ENCODE assay signal across 10 mouse cellular contexts in the genomic region with DNA sequence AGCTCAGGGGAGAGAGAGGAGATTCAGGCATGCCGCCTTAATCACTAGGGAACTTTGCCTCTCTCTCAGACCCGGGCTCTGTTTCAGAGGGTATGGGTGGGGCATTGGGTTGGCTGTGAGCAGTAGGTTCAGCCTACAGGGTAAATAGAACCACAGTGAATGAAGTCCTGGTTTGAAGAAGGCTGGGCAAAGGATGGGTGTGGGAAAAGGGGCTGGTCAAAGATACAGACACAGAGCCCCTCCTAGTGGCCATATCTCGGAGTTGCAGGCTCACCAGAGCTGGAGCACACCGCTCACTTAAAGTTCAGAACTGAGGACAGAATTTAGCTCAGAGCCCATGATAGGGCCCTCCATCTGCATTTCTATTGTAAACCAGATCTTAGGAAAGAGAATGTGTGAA. TPM values are rescaled to one million over a fixed set of nuclear protein-coding genes. Genes with fewer than 3 reads are reported as not detected.
DNase-seq lines count a peak whose midpoint lies in the region; ATAC-seq lines count a peak whose summit lies in the region.
"Had no signal": no experiment of that assay in that cellular context is flagged by ENCODE, and none has a peak within 500 bp of the region (broad histone marks: within the 10 kb centered on the region; RNA-seq: fewer than 3 reads in every experiment).

No protein-coding gene starts in this region.

- H3K36me3 ChIP-seq in heart, embryonic 11.5 days (ENCODE audit: control insufficient read depth, insufficient read depth, low read length), result no peaks in the 10 kb centered on the region; the same call in 1 of the 2 replicates
- peaks cover 22% of the 10 kb centered on the region for H3K36me3 ChIP-seq in forebrain, embryonic 10.5 days (replicated peaks)

- H3K9me3 ChIP-seq in heart, embryonic 11.5 days (replicated peaks; ENCODE audit: control insufficient read depth, low read length), result no peaks in the 10 kb centered on the region
- no peaks in the 10 kb centered on the region for H3K9me3 ChIP-seq in forebrain, embryonic 10.5 days

- no peak overlapping the region for H3K4me3 ChIP-seq in heart, embryonic 11.5 days (ENCODE audit: low read depth, low read length)
- H3K4me3 ChIP-seq in forebrain, embryonic 10.5 days, result no peak overlapping the region

- peaks cover 6% of the 10 kb centered on the region; the same call in 1 of the 2 replicates for H3K27me3 ChIP-seq in heart, embryonic 11.5 days (ENCODE audit: control insufficient read depth, insufficient read depth, low read length)
- peaks cover 17% of the 10 kb centered on the region for H3K27me3 ChIP-seq in forebrain, embryonic 10.5 days (ENCODE audit: poor library complexity, severe bottlenecking)
- H3K27me3 ChIP-seq: Patski had no signal

- H3K9ac ChIP-seq in heart, embryonic 11.5 days (ENCODE audit: low read depth, low read length), result no peak overlapping the region

- WGBS in heart, embryonic 11.5 days (ENCODE audit: insufficient replicate concordance), result 17% methylated on average over 4 of the region's 4 CpGs
- 20% methylated on average over 4 of the region's 4 CpGs for WGBS in forebrain, embryonic 10.5 days

- no peak overlapping the region for H3K27ac ChIP-seq in heart, embryonic 11.5 days (ENCODE audit: low read depth, low read length)
- H3K27ac ChIP-seq in forebrain, embryonic 10.5 days, result 0 out of 2 replicates have a peak overlapping the region, but pooled peaks have one; percentile 27
- H3K27ac ChIP-seq: macrophage had no signal

- peaks cover 15% of the 10 kb centered on the region for H3K4me1 ChIP-seq in heart, embryonic 11.5 days (ENCODE audit: control insufficient read depth, insufficient read depth, low read length)
- peaks cover 58% of the 10 kb centered on the region for H3K4me1 ChIP-seq in forebrain, embryonic 10.5 days

- ATAC-seq in heart, embryonic 11.5 days (replicated peaks; ENCODE audit: insufficient number of reproducible peaks, low FRiP score, low TSS enrichment), result no peak
- ATAC-seq: Patski had no signal

- no peak overlapping the region for H3K4me2 ChIP-seq in heart, embryonic 11.5 days

- intact Hi-C loops in heart, postnatal 36 days (cut with DNase I), result loop anchor here (1.0 to 10.0 kb wide), 3 partner anchors 19 to 447 kb away; partner anchors contain the start of gene Sema4g

- DNase-seq in heart, adult 11 months, result peak; percentile 97
- DNase-seq in c-Kit-positive CD71-negative TER-119-negative erythroid progenitor cells, embryonic 14.5 days (ENCODE audit: low read depth), result peak; percentile 70
- DNase-seq in forebrain, embryonic 10.5 days (ENCODE audit: extremely low spot score, low spot score), result peak; percentile 75
- peak; percentile 79 to 83 for DNase-seq in heart, postnatal 36 days
- DNase-seq in kidney, postnatal 4 days, result peak; percentile 88 to 91
- peak; percentile 91 for DNase-seq in lung, postnatal 10 days
- peak; percentile 80 for DNase-seq in right cerebral cortex, postnatal 14 days

RNA-seq across cellular contexts. Expression of gene Pdzd7, which starts 13.7 kb away (rescaled TPM):
- polyA plus RNA-seq in heart, embryonic 11.5 days (2014; fragmentation: Nextera tagmentation; extraction: Ambion mirVana), result 0.21 TPM in 1 of 2 replicates, not detected in the other
- polyA plus RNA-seq in forebrain, embryonic 10.5 days (2016; fragmentation: Nextera tagmentation; extraction: Ambion mirVana), result 0.15 and 0.25 TPM in 2 replicates
- total RNA-seq in heart, postnatal 36 days (2021), result under 1 TPM; 0.11 to 0.19 TPM
- polyA plus RNA-seq: macrophage had no signal

RNA-seq across cellular contexts. Expression of gene Sfxn3, which starts 15.5 kb away (rescaled TPM):
- 16.0 and 18.8 TPM in 2 replicates for polyA plus RNA-seq in heart, embryonic 11.5 days (2014; fragmentation: Nextera tagmentation; extraction: Ambion mirVana)
- 6.3 and 6.9 TPM in 2 replicates for polyA plus RNA-seq in forebrain, embryonic 10.5 days (2016; fragmentation: Nextera tagmentation; extraction: Ambion mirVana)
- 10 to 100 TPM; 11.6 to 14.2 TPM for total RNA-seq in heart, postnatal 36 days (2021)

RNA-seq across cellular contexts. Expression of gene Lzts2, which starts 17.6 kb away (rescaled TPM):
- 35.3 and 38.4 TPM in 2 replicates for polyA plus RNA-seq in heart, embryonic 11.5 days (2014; fragmentation: Nextera tagmentation; extraction: Ambion mirVana)
- polyA plus RNA-seq in forebrain, embryonic 10.5 days (2016; fragmentation: Nextera tagmentation; extraction: Ambion mirVana), result 47.9 and 52.4 TPM in 2 replicates
- total RNA-seq in heart, postnatal 36 days (2021), result 10 to 100 TPM; 61.0 to 69.7 TPM

RNA-seq across cellular contexts. Expression of gene Mrpl43, which starts 25.5 kb away (rescaled TPM):
- 63.0 and 64.3 TPM in 2 replicates for polyA plus RNA-seq in heart, embryonic 11.5 days (2014; fragmentation: Nextera tagmentation; extraction: Ambion mirVana)
- polyA plus RNA-seq in forebrain, embryonic 10.5 days (2016; fragmentation: Nextera tagmentation; extraction: Ambion mirVana), result 71.4 and 75.0 TPM in 2 replicates
- total RNA-seq in heart, postnatal 36 days (2021), result 10 to 100 TPM; 48.6 to 52.3 TPM

RNA-seq across cellular contexts. Expression of gene Twnk, which starts 26.3 kb away (rescaled TPM):
- polyA plus RNA-seq in heart, embryonic 11.5 days (2014; fragmentation: Nextera tagmentation; extraction: Ambion mirVana), result 14.2 and 14.8 TPM in 2 replicates
- polyA plus RNA-seq in forebrain, embryonic 10.5 days (2016; fragmentation: Nextera tagmentation; extraction: Ambion mirVana), result 34.5 and 35.8 TPM in 2 replicates
- 10 to 100 TPM; 29.8 to 30.2 TPM for total RNA-seq in heart, postnatal 36 days (2021)
